Mouse (Mus musculus) small intestine, adult 2 months (tissue): Measurements from ENCODE around the gene Hsp90ab1.

ENCODE experiments used
- CTCF ChIP-seq: fragments of 200-500 bp; IDR thresholded peaks from 2 replicates; pipeline ENCODE4 v1.5.1; 2012; ENCODE audit warnings: low read depth, mild to moderate bottlenecking, control low read depth, inconsistent platforms, low read length, moderate library complexity, mixed read lengths; ENCODE audit not compliant: insufficient replicate concordance, insufficient read length; ENCODE audit errors: extremely low read depth
- POLR2A ChIP-seq: fragments of 200-500 bp; IDR thresholded peaks from 2 replicates; pipeline ENCODE4 v1.6.1; 2012; ENCODE audit warnings: low read depth, mild to moderate bottlenecking, control low read depth, inconsistent platforms, low read length, moderate library complexity

- TF ChIP-seq POLR2A (no peak), CTCF (no peak)
These were observed 19.7 kb upstream of the Hsp90ab1 start for GRCm38 (mm10) chr17:45592606-45593431.
